Mouse (Mus musculus): ENCODE results near the gene Chodl. TPM values are rescaled to one million over a fixed set of nuclear protein-coding genes. Genes with fewer than 3 reads are reported as not detected.
A peak's percentile ranks its signal among the peaks of the same experiment; 100 is the strongest.

The Chodl gene
- under 1 TPM; 0.11 to 0.24 TPM for total RNA-seq (2021)

DNA sequence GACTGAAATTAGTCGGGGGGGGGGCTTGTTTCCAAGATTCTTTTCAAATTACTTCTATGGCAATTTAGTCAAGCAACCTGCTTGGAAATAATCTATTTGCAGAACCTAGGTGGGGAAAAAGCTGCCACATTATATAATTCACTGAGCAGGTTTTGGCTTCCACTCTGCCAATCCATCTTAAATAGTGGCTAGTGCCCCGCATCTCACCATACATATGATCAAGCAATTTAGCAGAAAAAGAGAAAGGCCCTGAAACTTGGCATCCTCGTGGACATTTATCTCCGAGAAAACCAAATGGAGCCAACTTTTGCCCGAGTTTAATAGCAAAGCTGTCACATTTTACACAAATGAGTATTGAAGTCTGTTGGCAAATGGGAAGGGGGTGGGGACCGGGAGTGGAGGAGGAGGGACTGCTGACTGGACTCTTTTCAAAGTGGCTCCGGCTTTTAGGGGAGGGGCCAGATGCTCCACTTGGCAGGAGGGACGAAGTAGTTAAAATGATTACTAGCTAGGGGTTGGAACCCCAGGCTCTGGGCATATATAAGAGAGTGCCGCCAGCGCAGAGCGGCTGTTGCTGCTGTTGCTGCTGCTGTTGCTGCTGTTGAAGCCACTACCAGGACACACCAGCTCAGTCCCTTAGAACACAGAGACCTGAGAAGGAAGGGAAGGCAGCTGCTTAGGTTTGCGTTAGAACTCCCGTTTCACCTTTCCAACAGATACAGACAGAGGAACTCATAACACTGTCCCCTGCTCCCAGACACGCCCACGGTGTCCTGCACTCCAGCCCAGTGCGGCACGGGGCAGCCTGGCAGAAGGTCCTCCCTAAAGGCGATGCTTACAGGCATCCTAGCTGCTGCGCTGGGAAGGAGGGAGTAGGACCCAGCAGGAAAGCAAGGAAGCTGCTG is at the start of gene Chodl:
Chodl (plus strand) TSS at position 567 of the 905 bp plus-strand sequence.
- intact Hi-C loops (cut with DNase I) = no loop called here
- DNase-seq = peak; percentile 0 to 2

DNA sequence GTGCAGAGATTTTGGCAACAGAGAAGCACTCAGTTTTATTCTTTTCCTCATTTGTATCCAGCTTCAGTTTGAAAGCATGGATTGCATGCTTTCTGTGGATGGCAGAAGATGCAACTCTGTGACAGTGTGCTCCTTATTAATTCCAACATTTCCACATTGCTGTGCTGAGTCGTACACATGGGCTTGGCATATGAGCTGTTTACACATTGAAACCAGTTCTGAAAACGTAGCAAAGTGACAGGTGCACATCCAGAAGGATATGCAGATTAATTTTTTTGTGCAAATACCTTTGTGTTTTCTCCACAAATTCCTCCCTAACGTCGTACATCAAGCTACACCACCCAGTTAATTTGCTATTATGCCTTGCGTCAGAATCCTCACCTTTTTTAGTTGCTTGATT is 8.1 kb upstream of the Chodl start:
- DNase-seq = no peak
- intact Hi-C loops (cut with DNase I) = no loop called here

DNA sequence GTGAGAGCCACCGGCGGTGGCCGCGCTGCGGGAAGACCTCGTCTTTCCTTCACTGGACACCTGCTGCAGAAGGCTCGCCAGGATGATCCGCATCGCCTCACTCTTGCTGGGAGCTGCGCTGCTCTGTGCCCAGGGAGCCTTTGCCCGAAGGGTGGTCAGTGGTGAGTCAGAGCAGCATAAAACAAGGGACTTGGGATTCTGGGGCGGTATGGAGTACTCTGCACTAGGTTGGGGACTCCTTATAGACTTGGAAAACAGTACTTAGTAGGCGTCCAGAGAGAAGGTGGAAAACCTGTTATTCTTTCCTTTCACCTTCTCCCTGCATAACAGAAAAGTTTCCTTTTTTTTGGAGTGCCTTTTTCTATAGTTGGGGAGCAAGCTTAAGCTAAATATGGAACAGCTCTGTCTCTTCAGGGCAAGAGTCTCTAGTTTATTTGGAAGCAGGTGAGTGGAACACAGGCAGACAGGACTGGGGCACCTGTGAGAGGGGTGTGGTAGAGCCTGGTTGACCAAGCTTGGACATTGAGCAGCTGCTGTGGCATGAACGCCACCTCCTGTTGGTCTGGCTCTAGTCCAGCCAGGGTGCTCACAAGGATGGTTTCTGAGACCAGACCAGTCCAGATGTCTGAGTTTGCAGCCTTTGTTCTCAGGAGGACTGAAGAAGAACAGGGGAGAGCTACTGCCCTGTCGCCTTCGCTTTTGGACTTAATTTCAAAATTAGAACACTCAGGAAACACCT is 708 bp downstream of the Chodl start:
- DNase-seq = no peak
- intact Hi-C loops (cut with DNase I) = no loop called here

DNA sequence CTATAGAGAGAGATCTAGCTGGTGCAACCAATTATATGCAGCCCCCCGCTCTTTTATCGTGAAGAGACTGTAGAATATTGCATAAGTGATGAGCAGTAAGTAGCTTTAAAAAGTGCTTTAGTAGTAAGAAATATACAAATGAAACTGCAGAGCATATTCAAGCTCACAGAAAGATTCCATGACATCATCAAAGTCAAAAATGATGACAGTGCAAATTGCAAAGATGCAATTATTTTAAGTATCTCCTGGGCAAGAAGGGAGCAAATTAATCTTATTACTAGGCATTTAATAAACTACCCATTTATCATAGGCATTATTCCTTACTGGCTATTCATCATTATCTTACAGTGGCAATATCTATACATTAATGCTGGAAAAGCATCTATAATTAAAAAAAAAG is 3.5 kb downstream of the Chodl start:
- no peak for DNase-seq
- intact Hi-C loops (cut with DNase I) = no loop called here

DNA sequence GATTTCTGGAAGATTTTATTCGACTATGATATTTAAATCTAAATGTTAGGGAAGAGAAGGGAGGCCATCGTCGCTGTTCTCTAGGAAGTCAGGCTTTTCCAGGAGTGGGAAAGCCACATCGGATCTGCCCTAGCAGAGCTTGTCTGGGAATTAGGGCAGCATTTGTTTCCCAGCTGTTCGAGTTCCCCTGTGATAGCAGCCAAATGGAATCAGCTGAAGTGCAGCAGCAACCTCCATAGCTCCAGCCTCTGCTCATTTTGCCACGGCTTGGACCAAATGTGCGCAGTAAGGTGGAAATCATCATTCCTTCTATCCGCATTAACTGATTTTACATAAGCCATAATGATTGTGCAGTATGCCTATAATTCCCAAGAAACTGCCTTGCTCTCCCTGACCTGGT is 7.0 kb downstream of the Chodl start:
- DNase-seq = no peak
- intact Hi-C loops (cut with DNase I) = no loop called here

DNA sequence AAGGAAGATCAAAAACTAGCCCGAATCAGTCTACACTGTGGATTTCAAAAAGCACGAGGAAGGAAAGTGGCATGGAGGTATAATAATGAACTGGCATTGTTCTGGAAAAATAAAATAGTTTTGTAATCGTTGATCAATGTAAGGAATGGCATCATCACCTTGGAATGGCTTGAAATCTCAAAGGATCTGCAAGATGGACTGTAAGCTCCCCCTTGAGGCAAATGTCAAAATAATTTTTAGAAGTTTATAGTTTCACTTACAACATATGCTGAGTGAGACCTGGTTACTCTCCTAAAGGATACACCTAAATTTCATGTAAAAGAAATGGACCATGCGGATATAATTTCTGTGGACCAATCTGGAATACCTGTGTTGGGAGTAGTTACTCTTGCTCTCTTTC is 19.6 kb downstream of the Chodl start:
- DNase-seq = no peak
- intact Hi-C loops (cut with DNase I) = loop anchor here (5.0 kb wide), 1 partner anchor 313 kb away; no protein-coding TSS in a partner anchor

DNA sequence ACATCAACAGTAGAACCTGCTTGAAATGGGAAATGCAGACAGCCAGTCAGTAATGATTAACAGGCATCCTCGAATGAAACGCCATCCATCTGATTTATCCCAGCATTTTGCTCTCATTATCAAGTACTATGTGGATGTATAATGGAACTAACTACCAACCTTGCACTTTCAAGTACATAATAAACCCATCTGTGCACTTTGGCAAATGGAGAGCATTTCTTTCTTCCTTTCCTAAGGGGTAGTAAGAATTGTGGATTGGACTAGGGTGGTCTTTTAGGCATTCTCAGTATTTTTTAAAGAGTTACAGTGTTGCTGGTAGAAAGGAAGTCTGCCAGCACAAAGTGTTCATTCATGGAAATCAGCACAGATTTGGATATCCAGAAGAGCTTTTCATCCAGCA is 26.7 kb downstream of the Chodl start:
- intact Hi-C loops (cut with DNase I) = no loop called here
- no peak for DNase-seq

DNA sequence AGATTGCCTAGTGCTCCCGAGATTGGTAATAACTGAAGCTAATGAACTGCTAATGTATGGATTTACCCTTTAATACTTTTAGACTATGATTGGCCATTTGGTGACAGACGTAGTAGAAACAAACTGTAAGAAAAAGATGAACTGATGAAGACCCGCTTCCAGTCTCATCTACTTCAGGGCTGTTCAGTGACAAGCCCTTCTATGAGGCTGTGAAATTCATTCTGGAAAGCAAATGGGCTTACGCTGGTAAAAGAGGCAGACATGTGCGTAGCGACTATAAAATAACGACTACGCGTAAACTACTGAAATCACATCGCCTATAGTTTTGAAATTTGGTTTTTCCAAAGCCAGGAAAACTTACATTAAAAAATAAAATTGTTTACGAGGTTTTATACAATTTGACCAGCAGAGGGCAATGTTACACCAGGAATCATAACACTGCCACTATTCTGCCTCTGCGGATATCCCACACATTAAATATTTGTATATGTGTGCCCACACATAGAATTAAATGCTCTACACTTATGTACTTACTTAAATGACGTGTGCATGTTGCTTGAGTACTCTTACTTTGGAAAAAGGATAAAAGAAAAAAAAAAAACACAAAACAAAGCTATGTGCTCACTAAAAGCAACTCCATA is 38.5 kb downstream of the Chodl start:
- no peak for DNase-seq
- intact Hi-C loops (cut with DNase I) = loop anchor here (5.0 kb wide), 1 partner anchor 88 kb away; no protein-coding TSS in a partner anchor

DNA sequence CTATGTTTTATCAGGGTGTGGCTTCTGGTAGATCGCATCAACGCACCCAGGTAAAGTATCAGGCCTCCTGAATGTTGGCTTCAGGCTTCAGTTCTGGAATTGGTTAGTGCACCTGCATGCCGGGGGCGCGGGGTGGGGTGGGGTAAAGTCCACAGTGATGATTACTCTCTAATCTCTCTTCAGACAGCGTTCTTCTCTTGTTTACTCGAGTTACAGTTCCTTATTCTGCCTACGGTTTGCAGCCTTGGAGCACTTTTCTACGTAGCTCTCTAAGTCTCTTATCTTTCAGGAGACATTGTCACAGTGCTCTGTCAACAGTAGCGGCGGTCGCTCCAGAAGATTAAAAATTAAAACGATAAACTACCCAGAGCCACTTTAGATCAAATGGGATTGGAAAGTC is 43.4 kb downstream of the Chodl start:
- DNase-seq = no peak
- intact Hi-C loops (cut with DNase I) = no loop called here

DNA sequence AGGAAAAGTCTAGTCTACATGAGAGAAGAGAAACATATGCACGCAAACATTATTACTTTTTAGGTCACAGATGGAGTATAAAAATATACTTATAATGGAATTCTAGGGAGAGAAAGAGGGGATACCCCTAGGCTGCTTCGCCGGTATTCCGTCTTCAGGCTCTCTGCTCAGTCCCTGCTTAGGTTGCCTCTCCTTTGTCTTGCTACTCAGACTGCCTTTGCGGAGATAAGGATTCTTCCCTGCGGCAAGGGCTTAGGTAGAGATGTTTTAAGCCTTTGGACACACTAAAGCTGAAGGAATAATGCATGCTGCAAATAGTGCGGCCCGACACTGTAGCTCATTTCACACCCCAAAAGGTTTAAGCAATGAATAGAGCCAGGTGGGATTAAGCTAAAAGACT is 45.6 kb downstream of the Chodl start:
- intact Hi-C loops (cut with DNase I) = no loop called here
- DNase-seq = no peak

Other genes with a start within 250 kb of the Chodl start
- gene Tmprss15, start 160.1 kb downstream of the Chodl start, total RNA-seq (2021) = not detected